Mouse (Mus musculus) heart, adult 11 months (tissue): ENCODE results near the gene Ube2d1.
A peak's percentile ranks its signal among the peaks of the same experiment; 100 is the strongest.

Experiments used
- DNase-seq: peaks from one replicate; pipeline ENCODE4 v3.0.0; 2022

The Ube2d1 gene

GRCm38 (mm10) chr10:71285126-71285580, at the start of gene Ube2d1:
TSS of gene Ube2d1 (minus strand) at chr10:71285262.
- peak; percentile 99 for DNase-seq

GRCm38 (mm10) chr10:71332859-71333258, 47.8 kb upstream of the Ube2d1 start:
- DNase-seq = no peak

- no peak for DNase-seq
Measured at GRCm38 (mm10) chr10:71332376-71332775, 47.3 kb upstream of the Ube2d1 start.

GRCm38 (mm10) chr10:71331908-71332307, 46.8 kb upstream of the Ube2d1 start:
- DNase-seq = no peak

- no peak for DNase-seq
Measured at GRCm38 (mm10) chr10:71330070-71330469, 45.0 kb upstream of the Ube2d1 start.

- DNase-seq = no peak
Measured at GRCm38 (mm10) chr10:71329295-71329694, 44.2 kb upstream of the Ube2d1 start.

GRCm38 (mm10) chr10:71328870-71329269, 43.8 kb upstream of the Ube2d1 start:
- DNase-seq = no peak

GRCm38 (mm10) chr10:71328382-71328781, 43.3 kb upstream of the Ube2d1 start:
- DNase-seq = no peak

- no peak for DNase-seq
Measured at GRCm38 (mm10) chr10:71327386-71327785, 42.3 kb upstream of the Ube2d1 start.

GRCm38 (mm10) chr10:71326789-71327188, 41.7 kb upstream of the Ube2d1 start:
- DNase-seq = peak; percentile 94

- DNase-seq = no peak
Measured at GRCm38 (mm10) chr10:71326123-71326522, 41.1 kb upstream of the Ube2d1 start.

GRCm38 (mm10) chr10:71323669-71324068, 38.6 kb upstream of the Ube2d1 start:
- DNase-seq = no peak

- no peak for DNase-seq
Measured at GRCm38 (mm10) chr10:71316497-71316896, 31.4 kb upstream of the Ube2d1 start.

- DNase-seq = no peak
Measured at GRCm38 (mm10) chr10:71316056-71316455, 31.0 kb upstream of the Ube2d1 start.

- no peak for DNase-seq
Measured at GRCm38 (mm10) chr10:71314596-71314995, 29.5 kb upstream of the Ube2d1 start.

- no peak for DNase-seq
Measured at GRCm38 (mm10) chr10:71310288-71310687, 25.2 kb upstream of the Ube2d1 start.

GRCm38 (mm10) chr10:71308199-71308598, 23.1 kb upstream of the Ube2d1 start:
- no peak for DNase-seq

GRCm38 (mm10) chr10:71306759-71307158, 21.7 kb upstream of the Ube2d1 start:
- no peak for DNase-seq

- no peak for DNase-seq
Measured at GRCm38 (mm10) chr10:71306190-71306589, 21.1 kb upstream of the Ube2d1 start.

- no peak for DNase-seq
Measured at GRCm38 (mm10) chr10:71302490-71302889, 17.4 kb upstream of the Ube2d1 start.

GRCm38 (mm10) chr10:71300161-71300560, 15.1 kb upstream of the Ube2d1 start:
- DNase-seq = no peak

GRCm38 (mm10) chr10:71293245-71293644, 8.2 kb upstream of the Ube2d1 start:
- no peak for DNase-seq

- no peak for DNase-seq
Measured at GRCm38 (mm10) chr10:71292254-71292653, 7.2 kb upstream of the Ube2d1 start.

- DNase-seq = no peak
Measured at GRCm38 (mm10) chr10:71291801-71292200, 6.7 kb upstream of the Ube2d1 start.

GRCm38 (mm10) chr10:71291179-71291661, 6.2 kb upstream of the Ube2d1 start:
- no peak for DNase-seq
